Mouse (Mus musculus): ENCODE data around the gene Zfp777.

DNA sequence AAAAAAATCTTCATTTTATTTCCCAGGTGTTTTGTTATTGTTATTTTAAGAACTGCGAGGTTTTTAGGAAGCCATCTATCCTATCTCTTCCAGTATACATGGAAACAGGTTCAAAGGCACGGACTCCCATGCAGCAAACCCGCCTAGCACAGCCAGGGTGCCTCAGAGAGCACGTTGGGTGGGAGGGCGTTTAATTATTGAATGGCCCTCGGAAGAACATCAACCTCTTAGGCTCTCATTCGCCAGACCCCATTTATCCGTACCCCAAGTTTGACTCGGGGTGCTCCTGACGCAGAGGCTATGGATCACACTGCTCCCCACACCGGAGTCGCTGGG lies 1.6 kb downstream of the Zfp777 start:
- no peak for TF ChIP-seq CTCF (IDR thresholded peaks at IDR 0.05; ENCODE audit: insufficient read depth, low read length)
- no peak for TF ChIP-seq POLR2A (IDR thresholded peaks at IDR 0.05; ENCODE audit: borderline replicate concordance, extremely low read depth, low read depth, low read length)

All from lung, adult 2 months (tissue).